Mouse (Mus musculus): ENCODE results near the gene Dyrk1a. TPM values are rescaled to one million over a fixed set of nuclear protein-coding genes. Genes with fewer than 3 reads are reported as not detected.

Dyrk1a gene
- polyA plus RNA-seq, 1 experiment = 41.7 TPM

DNA sequence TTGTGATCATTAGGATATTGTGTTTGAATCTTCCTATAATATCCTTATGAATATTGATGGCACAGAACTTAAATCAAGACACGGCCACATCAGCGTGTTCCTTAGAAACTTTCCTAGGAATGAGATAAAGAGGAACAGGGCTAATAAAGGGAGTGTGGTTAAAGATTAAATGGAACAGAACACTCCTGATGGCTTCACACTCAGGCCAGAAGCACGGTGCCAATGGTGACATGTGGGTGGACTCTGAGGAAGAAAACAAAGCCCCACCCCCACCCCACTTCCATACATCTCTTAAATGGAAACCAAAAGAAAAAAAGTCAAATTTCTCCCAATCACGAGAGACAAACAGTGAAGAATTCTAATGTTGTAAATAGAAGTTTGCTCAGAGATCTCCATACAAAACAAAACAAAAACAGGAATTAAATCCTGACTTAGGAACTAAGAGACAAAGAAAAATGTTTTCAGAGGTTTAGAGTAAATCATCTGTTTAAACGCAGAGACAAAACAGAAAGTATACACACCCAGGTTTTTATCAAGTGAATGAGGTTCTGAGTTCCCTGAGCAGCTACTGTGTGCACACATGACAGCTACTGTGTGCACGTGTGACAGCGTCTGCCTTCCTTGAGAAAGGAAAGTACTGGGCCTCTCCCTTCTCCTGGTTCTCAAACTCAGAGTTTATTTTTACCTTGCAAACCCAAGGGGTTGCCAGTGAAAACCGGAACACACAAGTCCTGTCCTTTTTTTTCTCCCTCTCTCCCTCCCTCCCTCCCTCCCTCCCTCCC lies 23.8 kb upstream of the Dyrk1a start:
- no peak for DNase-seq
- Histone ChIP-seq H3K4me3 (replicated peaks; ENCODE audit: insufficient read depth, low read depth, low read length) (no peak overlapping the region), H3K27ac (ENCODE audit: insufficient read depth, low read length) (no peak overlapping the region), H3K27me3 (ENCODE audit: control insufficient read depth, insufficient read depth, low read length) (no peaks in the 10 kb centered on the region), H3K4me1 (ENCODE audit: control insufficient read depth, insufficient read depth, low read length) (no peaks in the 10 kb centered on the region)
- 65% methylated on average over 8 of the region's 8 CpGs for WGBS
- TF ChIP-seq CTCF (IDR thresholded peaks at IDR 0.05; ENCODE audit: borderline replicate concordance, insufficient read depth, low read depth, low read length) (no peak), POLR2A (IDR thresholded peaks at IDR 0.05; ENCODE audit: borderline replicate concordance, insufficient read depth, low read length) (no peak)

DNA sequence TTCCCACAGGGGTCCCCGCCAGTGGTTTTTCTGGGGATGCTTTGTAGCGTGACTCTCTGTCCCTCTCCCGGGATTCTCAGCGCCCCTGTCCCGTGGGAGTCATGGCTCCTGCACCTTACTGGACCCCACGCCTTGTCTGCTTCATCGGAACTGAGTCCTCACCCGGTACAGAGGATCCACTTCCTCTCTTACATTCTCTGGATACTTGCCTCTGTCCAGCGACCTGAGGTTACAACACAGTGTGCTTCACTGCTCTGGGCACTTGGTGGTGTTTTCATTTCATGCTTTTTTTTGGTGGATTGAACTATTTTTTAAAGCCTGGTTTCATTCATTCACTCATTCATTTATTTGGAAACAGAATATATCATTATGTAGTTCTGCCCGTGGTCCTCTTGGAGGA lies 20.0 kb upstream of the Dyrk1a start:
- no peak for DNase-seq
- no peaks in the 10 kb centered on the region for H3K27me3 ChIP-seq (ENCODE audit: control insufficient read depth, insufficient read depth, low read length)
- no peaks in the 10 kb centered on the region for H3K4me1 ChIP-seq (ENCODE audit: control insufficient read depth, insufficient read depth, low read length)
- WGBS = 82% methylated on average over 10 of the region's 10 CpGs
- no peak for TF ChIP-seq CTCF (IDR thresholded peaks at IDR 0.05; ENCODE audit: borderline replicate concordance, insufficient read depth, low read depth, low read length)
- H3K27ac ChIP-seq (ENCODE audit: insufficient read depth, low read length) = no peak overlapping the region
- H3K4me3 ChIP-seq (replicated peaks; ENCODE audit: insufficient read depth, low read depth, low read length) = no peak overlapping the region

DNA sequence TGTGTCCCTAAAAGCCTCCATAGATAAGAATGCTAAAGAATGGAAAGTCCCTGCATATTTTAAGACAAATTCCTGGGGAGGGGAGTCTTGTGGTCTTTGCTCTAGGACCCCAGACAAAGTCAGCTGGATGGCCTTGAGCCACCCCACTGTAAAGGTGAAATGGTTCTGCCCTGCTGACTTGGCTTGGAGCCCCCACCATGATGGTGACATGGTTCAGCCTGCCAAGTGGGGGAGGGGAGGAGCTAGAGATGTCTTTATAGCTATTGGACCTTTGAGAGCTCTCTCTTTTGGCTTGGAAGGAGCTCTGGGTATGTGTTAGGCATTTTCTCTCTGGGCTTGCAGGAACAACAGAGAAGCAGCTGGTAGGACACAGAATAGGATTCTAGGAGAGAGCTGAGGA lies 17.9 kb upstream of the Dyrk1a start:
- Histone ChIP-seq H3K27ac (ENCODE audit: insufficient read depth, low read length) (no peak overlapping the region), H3K27me3 (ENCODE audit: control insufficient read depth, insufficient read depth, low read length) (no peaks in the 10 kb centered on the region), H3K4me3 (replicated peaks; ENCODE audit: insufficient read depth, low read depth, low read length) (no peak overlapping the region), H3K4me1 (ENCODE audit: control insufficient read depth, insufficient read depth, low read length) (no peaks in the 10 kb centered on the region; the same call in 1 of the 2 replicates)
- DNase-seq = no peak
- TF ChIP-seq POLR2A (IDR thresholded peaks at IDR 0.05; ENCODE audit: borderline replicate concordance, insufficient read depth, low read length) = no peak
- no peak for TF ChIP-seq CTCF (IDR thresholded peaks at IDR 0.05; ENCODE audit: borderline replicate concordance, insufficient read depth, low read depth, low read length)

DNA sequence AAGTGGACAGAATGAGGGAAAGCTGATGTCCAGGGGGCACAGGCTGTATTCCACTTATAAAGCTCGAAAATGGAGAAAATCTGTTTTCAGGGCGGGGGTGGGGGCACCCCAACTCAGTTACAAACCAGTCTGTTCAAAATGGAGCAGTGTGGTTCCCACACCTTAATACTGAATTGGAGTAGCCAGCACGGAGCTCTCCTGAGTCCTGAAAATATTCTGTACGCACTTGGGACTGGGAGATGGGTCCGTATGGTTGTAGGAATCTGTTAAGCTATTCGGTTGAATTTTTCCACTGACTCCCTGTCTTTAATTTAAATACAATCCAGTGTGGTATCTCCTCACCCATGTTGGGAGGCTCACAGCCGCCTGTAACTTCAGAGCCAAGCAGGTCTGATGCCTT lies 14.5 kb upstream of the Dyrk1a start:
- WGBS = 93% methylated on average over 7 of the region's 7 CpGs

GRCm38 (mm10) chr16:94556228-94556627 lies 13.6 kb upstream of the Dyrk1a start:
- no peak overlapping the region for H3K4me3 ChIP-seq (replicated peaks; ENCODE audit: insufficient read depth, low read depth, low read length)
- DNase-seq = no peak
- TF ChIP-seq POLR2A (IDR thresholded peaks at IDR 0.05; ENCODE audit: borderline replicate concordance, insufficient read depth, low read length) (no peak), CTCF (IDR thresholded peaks at IDR 0.05; ENCODE audit: borderline replicate concordance, insufficient read depth, low read depth, low read length) (no peak)
- WGBS = 63% methylated on average over 5 of the region's 5 CpGs
- H3K4me1 ChIP-seq (ENCODE audit: control insufficient read depth, insufficient read depth, low read length) = no peaks in the 10 kb centered on the region; the same call in 1 of the 2 replicates
- H3K27ac ChIP-seq (ENCODE audit: insufficient read depth, low read length) = no peak overlapping the region
- no peaks in the 10 kb centered on the region for H3K27me3 ChIP-seq (ENCODE audit: control insufficient read depth, insufficient read depth, low read length)

More for the DNA sequence above, 14.5 kb upstream of the Dyrk1a start:
- Histone ChIP-seq H3K4me3 (replicated peaks; ENCODE audit: insufficient read depth, low read depth, low read length) (no peak overlapping the region), H3K27me3 (ENCODE audit: control insufficient read depth, insufficient read depth, low read length) (no peaks in the 10 kb centered on the region), H3K4me1 (ENCODE audit: control insufficient read depth, insufficient read depth, low read length) (no peaks in the 10 kb centered on the region; the same call in 1 of the 2 replicates), H3K27ac (ENCODE audit: insufficient read depth, low read length) (no peak overlapping the region)
- no peak for DNase-seq
- TF ChIP-seq CTCF (IDR thresholded peaks at IDR 0.05; ENCODE audit: borderline replicate concordance, insufficient read depth, low read depth, low read length) (no peak), POLR2A (IDR thresholded peaks at IDR 0.05; ENCODE audit: borderline replicate concordance, insufficient read depth, low read length) (no peak)

- no peak for DNase-seq
- Histone ChIP-seq H3K4me3 (replicated peaks; ENCODE audit: insufficient read depth, low read depth, low read length) (no peak overlapping the region), H3K4me1 (ENCODE audit: control insufficient read depth, insufficient read depth, low read length) (no peaks in the 10 kb centered on the region; the same call in 1 of the 2 replicates), H3K27ac (ENCODE audit: insufficient read depth, low read length) (no peak overlapping the region), H3K27me3 (ENCODE audit: control insufficient read depth, insufficient read depth, low read length) (no peaks in the 10 kb centered on the region)
- 70% methylated on average over 7 of the region's 7 CpGs for WGBS
- TF ChIP-seq POLR2A (IDR thresholded peaks at IDR 0.05; ENCODE audit: borderline replicate concordance, insufficient read depth, low read length) (no peak), CTCF (IDR thresholded peaks at IDR 0.05; ENCODE audit: borderline replicate concordance, insufficient read depth, low read depth, low read length) (no peak)
Observed at GRCm38 (mm10) chr16:94559282-94559681, 10.5 kb upstream of the Dyrk1a start.

DNA sequence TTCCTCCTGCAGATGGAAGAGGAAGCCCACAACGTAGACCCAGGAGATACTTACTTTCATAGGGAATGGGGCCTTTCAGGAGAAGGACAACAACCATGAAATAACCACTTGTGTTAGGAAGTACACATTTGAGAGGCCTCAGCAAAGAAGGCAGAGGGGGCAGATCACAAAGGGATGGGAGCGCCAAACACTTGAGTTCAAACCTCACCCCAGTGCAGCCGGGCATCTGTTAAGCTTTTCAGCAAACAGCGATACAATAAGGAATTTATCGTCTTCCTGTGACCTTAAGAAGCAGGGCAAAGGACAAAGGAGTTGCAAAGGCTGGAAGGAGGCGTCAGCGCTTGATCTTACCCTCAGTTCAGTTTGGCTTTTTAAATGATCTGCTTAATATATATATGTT lies 10.0 kb upstream of the Dyrk1a start:
- no peaks in the 10 kb centered on the region; the same call in 1 of the 2 replicates for H3K4me1 ChIP-seq (ENCODE audit: control insufficient read depth, insufficient read depth, low read length)
- no peaks in the 10 kb centered on the region for H3K27me3 ChIP-seq (ENCODE audit: control insufficient read depth, insufficient read depth, low read length)
- no peak overlapping the region for H3K27ac ChIP-seq (ENCODE audit: insufficient read depth, low read length)
- DNase-seq = no peak
- H3K4me3 ChIP-seq (replicated peaks; ENCODE audit: insufficient read depth, low read depth, low read length) = no peak overlapping the region
- TF ChIP-seq POLR2A (IDR thresholded peaks at IDR 0.05; ENCODE audit: borderline replicate concordance, insufficient read depth, low read length) = no peak
- TF ChIP-seq CTCF (IDR thresholded peaks at IDR 0.05; ENCODE audit: borderline replicate concordance, insufficient read depth, low read depth, low read length) = no peak
- 83% methylated on average over 7 of the region's 7 CpGs for WGBS

- TF ChIP-seq CTCF (IDR thresholded peaks at IDR 0.05; ENCODE audit: borderline replicate concordance, insufficient read depth, low read depth, low read length) (no peak), POLR2A (IDR thresholded peaks at IDR 0.05; ENCODE audit: borderline replicate concordance, insufficient read depth, low read length) (no peak)
- Histone ChIP-seq H3K27me3 (ENCODE audit: control insufficient read depth, insufficient read depth, low read length) (no peaks in the 10 kb centered on the region), H3K4me1 (ENCODE audit: control insufficient read depth, insufficient read depth, low read length) (no peaks in the 10 kb centered on the region; the same call in 1 of the 2 replicates), H3K4me3 (replicated peaks; ENCODE audit: insufficient read depth, low read depth, low read length) (no peak overlapping the region), H3K27ac (ENCODE audit: insufficient read depth, low read length) (no peak overlapping the region)
- 80% methylated on average over 5 of the region's 5 CpGs for WGBS
- DNase-seq = no peak
Observed at GRCm38 (mm10) chr16:94560618-94561017, 9.2 kb upstream of the Dyrk1a start.

Measured in cerebellum, adult 2 months (tissue).